Mouse (Mus musculus) midbrain, embryonic 14.5 days (tissue): ENCODE measurements at regions not wholly inside any gene's neighbourhood (a gene's known extent, or its start where the extent isn't known, plus 50 kb on each side); places are given as distances from the start of the nearest gene placed in this dataset.

ENCODE experiments used
- ATAC-seq: fragments of 200-750 bp; cut with Nextera tagmentation; 2 replicates; pipeline ENCODE4 v1.8.0; 2017; ENCODE audit warnings: moderate number of reproducible peaks, moderate library complexity; ENCODE audit not compliant: low FRiP score, low TSS enrichment
- DNase-seq: peaks from one replicate; pipeline ENCODE4 v3.0.0-alpha.2; 2015
- H3K27ac ChIP-seq: fragments of 300-500 bp; sonication (generic); replicated peaks from 2 replicates; pipeline ENCODE4 v1.5.1; 2014; ENCODE audit warnings: mild to moderate bottlenecking, low read depth, low read length, moderate library complexity
- H3K27me3 ChIP-seq: fragments of 300-500 bp; sonication (generic); 2 replicates; pipeline ENCODE4 v1.6.1; 2014; ENCODE audit warnings: low read length, control low read depth, mixed read lengths; ENCODE audit not compliant: control insufficient read depth, insufficient read depth
- H3K36me3 ChIP-seq: fragments of 300-500 bp; sonication (generic); 2 replicates; pipeline ENCODE4 v1.6.1; 2014; ENCODE audit warnings: low read length, control low read depth; ENCODE audit not compliant: control insufficient read depth, insufficient read depth
- H3K4me1 ChIP-seq: fragments of 300-500 bp; sonication (generic); 2 replicates; pipeline ENCODE4 v1.6.1; 2014; ENCODE audit warnings: mild to moderate bottlenecking, antibody characterized with exemption, low read length, control low read depth; ENCODE audit not compliant: control insufficient read depth, insufficient read depth
- H3K4me2 ChIP-seq: fragments of 300-500 bp; sonication (generic); 2 replicates; pipeline ENCODE4 v1.6.1; 2014; ENCODE audit warnings: mild to moderate bottlenecking, low read length, moderate library complexity
- H3K4me3 ChIP-seq: fragments of 300-500 bp; sonication (generic); replicated peaks from 2 replicates; pipeline ENCODE4 v1.5.1; 2014; ENCODE audit warnings: low read depth, low read length
- H3K9ac ChIP-seq: fragments of 300-500 bp; sonication (generic); replicated peaks from 2 replicates; pipeline ENCODE4 v1.6.1; 2014; ENCODE audit warnings: mild to moderate bottlenecking, low read length, moderate library complexity
- H3K9me3 ChIP-seq: fragments of 300-500 bp; sonication (generic); 2 replicates; pipeline ENCODE4 v1.6.1; 2016; ENCODE audit warnings: low read length, control low read depth, mixed read lengths; ENCODE audit not compliant: control insufficient read depth
- WGBS: fragments of 180-500 bp; shearing (Covaris S2); extraction: QIAGEN DNeasy Blood & Tissue Kit; methylation state at CpG from one replicate; pipeline ENCODE4 v1.1.7; 2014; 5-methylcytosine and 5-hydroxymethylcytosine counted together

- Histone ChIP-seq H3K9me3 (no peaks in the 10 kb centered on the region), H3K27me3 (no peaks in the 10 kb centered on the region), H3K4me3 (no peak overlapping the region), H3K27ac (no peak overlapping the region), H3K4me1 (no peaks in the 10 kb centered on the region), H3K9ac (no peak overlapping the region), H3K4me2 (no peak overlapping the region), H3K36me3 (no peaks in the 10 kb centered on the region)
- DNase-seq (no peak), ATAC-seq (no peak)
- 94% methylated on average over 2 of the region's 2 CpGs for WGBS
Measured at GRCm38 (mm10) chr5:28012496-28012895, 58.7 kb upstream of the Insig1 start.

GRCm38 (mm10) chr5:28013619-28014273, 57.4 kb upstream of the Insig1 start:
- Histone ChIP-seq H3K9ac (no peak overlapping the region), H3K4me2 (no peak overlapping the region), H3K36me3 (no peaks in the 10 kb centered on the region), H3K27ac (no peak overlapping the region), H3K4me1 (no peaks in the 10 kb centered on the region), H3K9me3 (no peaks in the 10 kb centered on the region), H3K27me3 (no peaks in the 10 kb centered on the region), H3K4me3 (no peak overlapping the region)
- ATAC-seq (no peak), DNase-seq (no peak)
- WGBS: 68% methylated on average over 6 of the region's 6 CpGs

DNA sequence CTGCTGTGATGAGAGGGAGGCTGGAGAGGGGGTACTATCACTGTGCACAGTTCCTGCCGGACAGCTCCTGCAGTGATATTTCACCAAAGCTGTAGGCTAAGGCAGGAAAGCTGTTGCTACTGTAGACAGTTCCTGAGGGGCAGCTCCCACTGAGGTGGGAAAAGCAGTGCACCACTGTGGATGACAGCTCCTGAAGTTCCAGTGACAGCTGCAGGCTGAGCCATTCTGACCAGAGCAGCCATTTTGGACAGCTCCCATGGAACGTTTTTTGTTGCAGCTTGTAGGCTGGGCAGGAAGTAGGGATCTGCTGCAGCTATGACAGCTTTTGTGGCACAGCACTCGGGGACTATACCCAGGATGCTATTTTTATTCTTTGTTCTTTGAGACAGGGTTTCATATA, 51.3 kb upstream of the Insig1 start:
- 73% methylated on average over 3 of the region's 3 CpGs for WGBS
- H3K27me3 ChIP-seq: no peaks in the 10 kb centered on the region
- DNase-seq (no peak), ATAC-seq (no peak)
- no peaks in the 10 kb centered on the region for H3K4me1 ChIP-seq
- H3K4me2 ChIP-seq: no peak overlapping the region
- no peak overlapping the region for H3K27ac ChIP-seq
- H3K9ac ChIP-seq: no peak overlapping the region
- H3K9me3 ChIP-seq: no peaks in the 10 kb centered on the region
- no peaks in the 10 kb centered on the region for H3K36me3 ChIP-seq
- H3K4me3 ChIP-seq: no peak overlapping the region
